Mouse (Mus musculus): ENCODE results near the gene Gm6482. TPM values are rescaled to one million over a fixed set of nuclear protein-coding genes. Genes with fewer than 3 reads are reported as not detected.
"Not testable (repeated sequence)": the region's sequence is repeated elsewhere in the genome, so short reads cannot be mapped to it uniquely, and the experiment has no call there.

The Gm6482 gene
- polyA plus RNA-seq (2015; fragmentation: Nextera tagmentation; extraction: Ambion mirVana): not detected in 2 replicates

DNA sequence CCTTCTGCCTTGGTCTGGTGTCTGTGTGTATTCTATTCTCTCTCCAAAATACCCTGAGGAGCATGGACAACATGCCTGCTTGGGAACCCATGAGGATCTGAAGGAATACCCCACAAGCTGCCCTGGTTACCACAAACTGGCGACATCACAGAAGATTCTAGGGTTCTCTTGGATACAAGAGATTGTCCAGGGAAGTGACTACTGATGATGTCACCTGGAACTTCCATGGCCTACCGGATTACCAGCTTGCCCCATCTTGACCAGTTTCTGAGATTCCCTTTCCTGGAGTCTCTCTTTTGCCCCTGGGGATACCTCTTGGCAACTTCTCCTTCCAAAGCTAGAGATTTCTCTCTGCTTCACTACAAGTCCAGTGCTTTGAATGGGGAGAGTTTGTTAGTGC, at the start of gene Gm6482:
TSS of gene Gm6482 (minus strand) at position 101 of the 400 bp plus-strand sequence.
- not testable (repeated sequence) for H3K4me2 ChIP-seq; H3K9me3 ChIP-seq; H3K27ac ChIP-seq; H3K4me3 ChIP-seq; H3K27me3 ChIP-seq (replicated peaks); H3K4me1 ChIP-seq; ATAC-seq (replicated peaks); H3K36me3 ChIP-seq (replicated peaks); H3K9ac ChIP-seq
- WGBS: 100% methylated on average over 1 of the region's 2 CpGs

- not testable (repeated sequence) for H3K9me3 ChIP-seq; H3K36me3 ChIP-seq (replicated peaks); H3K27me3 ChIP-seq (replicated peaks); H3K27ac ChIP-seq; H3K9ac ChIP-seq; H3K4me2 ChIP-seq; H3K4me3 ChIP-seq; H3K4me1 ChIP-seq; ATAC-seq (replicated peaks)
- WGBS: 88% methylated on average over 2 of the region's 2 CpGs
Measured at GRCm38 (mm10) chr14:41453418-41453817, 45.3 kb upstream of the Gm6482 start, which contains the start of gene Gm7954. Gene Gm7954, minus strand, starts transcription at chr14:41453518.

GRCm38 (mm10) chr14:41425393-41426075, 17.5 kb upstream of the Gm6482 start:
- H3K36me3 ChIP-seq (replicated peaks); H3K4me3 ChIP-seq; ATAC-seq (replicated peaks); H3K9ac ChIP-seq; H3K4me1 ChIP-seq; H3K27ac ChIP-seq; H3K27me3 ChIP-seq (replicated peaks); H3K9me3 ChIP-seq: not testable (repeated sequence)
- WGBS: 18% methylated on average over 14 of the region's 16 CpGs
- peak overlapping the region; percentile 32 for H3K4me2 ChIP-seq

DNA sequence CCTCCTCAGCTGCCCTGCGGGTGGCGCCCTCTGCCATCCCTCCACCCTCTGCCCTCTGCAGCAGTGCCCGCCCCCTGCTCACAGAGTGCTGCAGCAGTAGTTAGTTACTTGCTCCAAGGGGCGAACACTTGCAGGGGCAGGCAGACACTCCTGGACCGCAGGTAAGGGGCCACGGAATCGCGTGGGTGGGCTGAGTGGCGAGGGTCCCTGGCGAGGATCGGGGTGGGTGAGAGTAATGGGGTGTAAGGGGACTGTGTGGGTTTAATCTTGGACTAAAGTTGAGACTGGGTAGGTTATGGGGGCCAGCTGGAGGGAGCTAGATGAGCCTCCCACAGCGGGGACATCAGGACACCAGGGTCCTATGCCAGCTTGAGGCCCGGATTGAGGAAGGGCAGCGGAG, 16.6 kb upstream of the Gm6482 start:
- not testable (repeated sequence) for H3K27ac ChIP-seq; H3K9ac ChIP-seq; H3K4me1 ChIP-seq; H3K27me3 ChIP-seq (replicated peaks); H3K9me3 ChIP-seq; ATAC-seq (replicated peaks); H3K36me3 ChIP-seq (replicated peaks); H3K4me3 ChIP-seq
- WGBS: 10% methylated on average over 14 of the region's 14 CpGs
- peak overlapping the region; percentile 32; the same call in 1 of the 2 replicates for H3K4me2 ChIP-seq

DNA sequence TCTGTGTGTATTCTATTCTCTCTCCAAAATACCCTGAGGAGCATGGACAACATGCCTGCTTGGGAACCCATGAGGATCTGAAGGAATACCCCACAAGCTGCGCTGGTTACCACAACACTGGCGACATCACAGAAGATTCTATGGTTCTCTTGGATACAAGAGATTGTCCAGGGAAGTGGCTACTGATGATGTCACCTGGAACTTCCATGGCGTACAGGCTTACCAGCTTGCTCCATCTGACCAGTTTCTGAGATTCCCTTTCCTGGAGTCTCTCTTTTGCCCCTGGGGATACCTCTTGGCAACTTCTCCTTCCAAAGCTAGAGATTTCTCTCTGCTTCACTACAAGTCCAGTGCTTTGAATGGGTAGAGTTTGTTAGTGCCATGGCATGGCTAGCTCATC, 21.8 kb downstream of the Gm6482 start, which contains the start of gene Gm7945:
TSS of gene Gm7945 (minus strand) at position 101 of the 400 bp plus-strand sequence.
- not testable (repeated sequence) for H3K27ac ChIP-seq; H3K36me3 ChIP-seq (replicated peaks); H3K27me3 ChIP-seq (replicated peaks); H3K4me1 ChIP-seq; H3K9me3 ChIP-seq; H3K9ac ChIP-seq; ATAC-seq (replicated peaks); H3K4me3 ChIP-seq; H3K4me2 ChIP-seq
- no CpG with 5 or more reads among the region's 3 CpGs for WGBS

Other genes with a start within 250 kb of the Gm6482 start
- gene Sftpd, start 223.1 kb downstream of the Gm6482 start, polyA plus RNA-seq (2015; fragmentation: Nextera tagmentation; extraction: Ambion mirVana): not detected in 2 replicates
- 0.23 and 0.41 TPM in 2 replicates for gene Gm2832, start 129.5 kb downstream of the Gm6482 start, polyA plus RNA-seq (2015; fragmentation: Nextera tagmentation; extraction: Ambion mirVana)
- gene Gm5798, start 59.7 kb downstream of the Gm6482 start, polyA plus RNA-seq (2015; fragmentation: Nextera tagmentation; extraction: Ambion mirVana): not detected in 2 replicates
- not detected in 2 replicates for gene Gm7945, start 21.9 kb downstream of the Gm6482 start, polyA plus RNA-seq (2015; fragmentation: Nextera tagmentation; extraction: Ambion mirVana)
- not detected in 2 replicates for gene Gm7954, start 45.2 kb upstream of the Gm6482 start, polyA plus RNA-seq (2015; fragmentation: Nextera tagmentation; extraction: Ambion mirVana)
- not detected in 2 replicates for gene Gm3486, start 81.2 kb upstream of the Gm6482 start, polyA plus RNA-seq (2015; fragmentation: Nextera tagmentation; extraction: Ambion mirVana)
- gene Gm7970, start 147.3 kb upstream of the Gm6482 start, polyA plus RNA-seq (2015; fragmentation: Nextera tagmentation; extraction: Ambion mirVana): not detected in 2 replicates
- gene 1700049E17Rik2, start 164.9 kb upstream of the Gm6482 start, polyA plus RNA-seq (2015; fragmentation: Nextera tagmentation; extraction: Ambion mirVana): not detected in 2 replicates
- gene Gm3072, start 216.3 kb upstream of the Gm6482 start, polyA plus RNA-seq (2015; fragmentation: Nextera tagmentation; extraction: Ambion mirVana): not detected in 2 replicates
- gene Gm3676, start 238.2 kb upstream of the Gm6482 start, polyA plus RNA-seq (2015; fragmentation: Nextera tagmentation; extraction: Ambion mirVana): not detected in 2 replicates

All from midbrain, embryonic 15.5 days (tissue).